Mouse (Mus musculus): ENCODE measurements around the gene Fancd2os.

Gene Fancd2os

DNA sequence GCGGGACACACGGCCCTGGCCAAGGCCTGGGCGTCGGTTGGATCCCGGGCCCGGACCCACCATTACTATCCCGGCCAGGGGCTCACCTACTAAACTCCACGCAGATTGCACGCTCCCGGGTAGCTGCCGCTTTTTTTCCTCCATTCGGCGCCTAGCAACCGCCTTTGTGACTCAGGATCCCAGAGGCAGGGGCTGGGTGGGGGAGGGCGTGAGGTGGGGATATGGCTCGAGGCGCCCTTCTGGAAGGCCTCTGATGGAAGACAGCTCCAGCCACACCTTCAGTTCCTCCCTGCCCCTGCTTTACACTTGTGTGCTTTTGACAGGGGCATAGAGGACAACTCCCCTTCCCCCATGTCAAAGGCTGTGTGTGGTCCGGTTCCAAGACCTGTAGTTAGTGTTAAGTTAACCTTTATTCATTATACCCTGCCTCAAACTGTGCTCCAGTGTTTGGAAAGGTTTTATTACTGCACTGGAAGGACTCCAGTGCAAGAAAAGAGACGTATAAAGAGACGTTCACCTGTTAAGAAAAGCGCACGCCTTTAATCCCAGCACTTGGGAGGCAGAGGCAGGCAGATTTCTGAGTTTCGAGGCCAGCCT lies at the start of gene Fancd2os:
Gene Fancd2os, minus strand, starts transcription at position 173 of the 597 bp plus-strand sequence.
- DNase-seq (ENCODE audit: low spot score) = peak; percentile 26

DNA sequence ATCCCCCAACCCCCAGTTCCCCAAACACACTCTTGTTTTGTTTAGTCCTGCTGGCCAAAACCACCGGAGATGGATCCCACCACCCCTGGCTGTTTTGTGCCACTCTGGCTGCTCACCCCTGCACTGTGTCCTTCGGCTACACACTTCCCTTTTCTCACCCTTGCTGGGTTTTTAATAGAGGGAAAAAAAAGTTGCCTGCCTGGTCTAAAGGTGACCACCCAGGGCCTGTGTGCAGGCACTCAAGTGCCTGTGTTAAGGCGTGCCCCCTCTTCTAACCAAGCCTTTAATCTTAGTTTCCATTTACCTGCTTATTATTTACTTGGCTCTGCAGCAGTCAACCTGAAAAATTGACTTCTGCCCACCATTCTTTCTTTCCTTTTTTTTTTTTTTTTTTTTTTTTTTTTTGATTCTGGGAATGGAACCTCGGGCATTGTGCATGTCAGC lies 49.7 kb upstream of the Fancd2os start:
- DNase-seq (ENCODE audit: low spot score) = no peak

DNA sequence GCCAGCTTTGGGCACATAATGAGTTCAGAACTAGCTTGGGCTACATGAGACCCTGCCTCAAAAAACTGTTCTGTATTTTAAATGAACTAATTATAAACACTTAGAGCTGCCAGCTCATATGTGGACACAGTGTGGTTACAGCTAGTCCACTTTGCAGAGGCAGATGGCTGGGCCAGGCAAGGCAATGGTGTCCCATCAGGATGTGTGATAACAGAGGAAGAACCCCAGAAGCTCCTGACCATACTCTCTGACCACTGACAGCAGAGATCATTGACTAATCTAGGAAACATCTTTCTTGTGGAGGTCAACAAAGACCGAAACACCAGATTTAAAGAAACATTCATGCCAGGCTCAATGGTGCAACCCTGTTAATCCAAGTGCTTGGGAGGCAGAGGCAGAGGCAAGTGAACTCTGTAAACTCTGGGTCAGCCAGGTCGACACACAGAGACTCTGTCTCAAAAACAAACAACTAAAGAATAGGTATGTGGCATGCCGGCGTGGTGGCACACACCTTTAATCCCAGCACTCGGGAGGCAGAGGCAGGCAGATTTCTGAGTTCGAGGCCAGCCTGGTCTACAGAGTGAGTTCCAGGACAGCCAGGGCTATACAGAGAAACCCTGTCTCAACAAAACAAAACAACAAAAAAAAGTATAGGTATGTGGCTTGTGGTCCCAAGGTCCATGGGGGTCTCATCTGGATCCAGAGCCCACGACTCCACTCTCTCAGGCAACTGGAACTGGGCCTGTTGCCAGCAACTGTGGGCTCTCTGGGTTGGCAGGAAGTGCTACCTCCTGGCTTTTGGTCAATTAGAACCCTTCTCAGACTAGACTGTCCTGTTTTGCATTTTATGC lies 49.1 kb upstream of the Fancd2os start:
- DNase-seq (ENCODE audit: low spot score) = no peak

DNA sequence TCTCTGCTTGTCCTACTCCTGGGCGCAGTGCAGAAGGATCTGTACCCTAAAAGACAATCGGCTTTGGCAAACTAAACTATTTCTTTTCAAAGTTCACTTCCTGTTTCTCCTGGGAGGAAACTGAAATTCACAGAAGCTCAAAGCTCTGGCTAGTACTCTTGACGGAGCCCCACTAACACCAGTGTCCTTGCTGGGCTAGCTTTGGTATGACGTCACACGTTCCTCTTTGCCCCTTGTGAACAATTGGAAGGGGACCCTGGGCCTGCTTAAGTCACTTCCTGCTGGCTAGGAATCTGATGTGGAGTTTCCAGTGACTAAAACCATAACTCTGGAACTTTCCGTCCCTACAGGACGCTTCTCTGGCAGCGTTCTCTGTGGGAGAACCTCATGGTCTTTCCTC lies 44.3 kb upstream of the Fancd2os start:
- DNase-seq (ENCODE audit: low spot score) = no peak

DNA sequence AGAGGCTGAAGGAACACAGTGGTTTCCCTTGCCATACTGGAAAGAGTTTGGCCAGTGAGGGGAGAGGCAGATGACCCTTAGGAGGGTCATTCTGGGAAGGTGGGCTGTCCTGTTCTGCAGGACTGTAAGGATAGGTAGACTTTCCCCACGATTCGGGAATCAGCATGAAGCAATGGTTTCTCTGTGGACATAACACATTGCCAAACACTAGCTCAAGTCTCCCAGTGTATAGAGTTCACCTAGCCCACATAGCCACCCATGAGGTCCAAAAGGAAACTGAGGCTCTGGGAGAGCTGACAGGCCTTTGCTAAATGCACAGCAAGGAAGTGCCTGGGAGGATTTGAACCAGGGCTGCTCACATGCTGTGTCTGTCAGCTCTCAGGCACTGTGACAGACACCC lies 43.5 kb upstream of the Fancd2os start:
- no peak for DNase-seq (ENCODE audit: low spot score)

DNA sequence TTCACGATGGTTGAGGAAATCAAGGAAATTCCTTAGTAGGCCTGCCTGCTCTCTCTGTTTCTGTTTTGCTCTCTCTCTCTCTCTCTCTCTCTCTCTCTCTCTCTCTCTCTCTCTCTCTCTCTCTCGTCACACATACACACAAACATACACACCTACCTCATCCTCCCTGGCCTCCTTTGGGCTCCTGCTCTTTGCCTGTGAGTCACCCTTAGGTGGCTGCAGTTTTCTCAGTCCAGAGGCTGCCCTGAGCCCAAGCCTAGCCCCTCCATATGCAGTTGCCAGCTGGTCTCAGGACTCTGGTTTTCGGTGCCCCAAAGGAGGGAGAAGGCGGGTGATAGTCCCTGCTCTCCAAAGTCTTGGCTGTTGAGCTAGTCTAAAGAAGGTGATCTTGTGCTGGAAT lies 42.5 kb upstream of the Fancd2os start:
- DNase-seq (ENCODE audit: low spot score) = no peak

DNA sequence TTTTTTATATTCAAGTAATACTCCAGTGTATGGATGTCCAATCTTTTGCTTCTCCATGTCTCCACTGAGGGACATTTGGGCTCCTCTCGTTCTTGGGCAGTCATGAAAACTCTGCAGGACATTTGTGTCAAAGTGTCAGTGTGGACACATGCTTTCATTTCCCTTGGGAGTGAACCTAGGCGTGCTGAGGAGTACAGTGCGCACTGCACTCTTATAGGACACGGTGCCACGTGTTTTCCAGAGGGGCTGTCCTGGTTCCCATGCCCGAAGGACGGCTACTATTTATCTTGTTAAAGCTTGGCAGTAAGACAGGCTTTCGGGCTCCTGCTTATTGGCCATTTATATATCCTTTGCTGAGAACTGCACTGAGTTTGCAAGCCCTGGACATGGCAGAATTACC lies 42.1 kb upstream of the Fancd2os start:
- no peak for DNase-seq (ENCODE audit: low spot score)

DNA sequence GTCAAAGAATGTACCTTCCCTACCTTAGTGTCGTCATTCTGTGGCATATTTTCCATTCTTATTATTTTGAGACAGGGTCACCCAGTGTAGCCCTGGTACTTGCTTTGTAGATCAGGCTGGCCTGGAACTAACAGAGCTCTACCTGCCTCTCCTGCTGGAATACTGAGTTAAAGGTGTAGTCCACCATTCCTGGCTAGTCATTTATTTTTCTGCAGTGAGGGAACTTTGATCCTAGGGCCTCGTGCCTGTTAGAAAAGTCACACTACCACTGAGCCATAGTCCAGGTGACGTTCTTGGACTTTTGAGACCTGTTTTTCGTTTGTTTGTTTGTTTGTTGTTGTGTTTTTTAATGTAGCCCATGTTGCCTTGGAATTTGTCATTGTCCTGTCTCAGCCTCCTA lies 38.7 kb upstream of the Fancd2os start:
- DNase-seq (ENCODE audit: low spot score) = peak; percentile 39

DNA sequence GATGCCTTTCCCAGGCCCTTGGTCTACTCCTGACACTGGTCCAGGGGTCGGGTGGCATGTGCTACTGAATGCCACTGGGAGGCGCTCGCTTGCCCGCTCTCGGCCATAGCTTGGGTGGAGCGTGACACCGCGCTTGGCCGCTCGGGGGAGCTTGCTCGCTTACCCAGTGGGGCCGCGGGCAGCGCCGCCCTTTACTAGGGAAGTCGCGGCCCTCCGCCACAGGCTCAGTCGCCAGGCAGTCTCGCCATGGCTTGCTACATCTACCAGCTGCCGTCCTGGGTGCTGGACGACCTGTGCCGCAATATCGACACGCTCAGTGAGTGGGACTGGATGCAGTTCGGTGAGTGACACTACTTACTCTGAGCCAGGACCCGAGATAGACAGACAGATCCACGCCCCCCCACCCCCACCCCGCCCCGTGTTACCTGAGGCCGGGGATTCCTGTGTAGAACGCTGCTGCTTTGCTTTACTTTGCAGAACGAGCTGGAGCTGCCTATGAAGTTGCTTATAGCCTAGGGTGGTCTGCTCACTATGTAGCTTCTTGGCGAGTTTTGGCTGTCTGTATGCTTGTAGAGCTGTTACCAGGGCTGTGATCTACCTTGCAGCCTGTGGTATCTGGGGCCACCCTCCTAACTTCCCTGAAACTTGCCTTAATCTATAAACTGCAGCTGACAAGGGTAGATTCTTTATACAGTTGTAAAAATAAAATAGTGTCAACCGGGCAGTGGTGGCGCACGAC lies 38.0 kb upstream of the Fancd2os start, which contains the start of gene Irak2:
Gene Irak2, plus strand, starts transcription at position 166 of the 739 bp plus-strand sequence.
- peak; percentile 89 for DNase-seq (ENCODE audit: low spot score)

DNA sequence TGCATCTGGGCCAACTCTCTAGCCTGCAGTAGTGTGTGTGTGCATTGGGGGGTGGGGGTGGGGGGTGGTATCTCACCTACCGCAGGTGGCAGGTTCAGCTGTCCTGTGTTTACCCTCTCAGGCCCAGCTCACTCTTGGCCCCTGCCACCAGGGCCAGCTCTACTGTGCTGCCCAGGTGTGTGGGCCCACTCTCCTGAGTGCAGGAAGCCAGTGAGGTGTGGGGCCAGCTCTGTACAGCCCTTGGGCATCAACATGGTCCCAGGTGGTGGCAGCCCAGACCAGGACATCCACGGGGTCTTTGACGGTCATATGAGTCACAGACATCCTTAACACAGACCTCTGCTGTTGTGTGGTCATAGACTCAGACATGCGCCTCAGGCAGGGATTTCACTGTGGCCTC lies 32.3 kb upstream of the Fancd2os start:
- no peak for DNase-seq (ENCODE audit: low spot score)

DNA sequence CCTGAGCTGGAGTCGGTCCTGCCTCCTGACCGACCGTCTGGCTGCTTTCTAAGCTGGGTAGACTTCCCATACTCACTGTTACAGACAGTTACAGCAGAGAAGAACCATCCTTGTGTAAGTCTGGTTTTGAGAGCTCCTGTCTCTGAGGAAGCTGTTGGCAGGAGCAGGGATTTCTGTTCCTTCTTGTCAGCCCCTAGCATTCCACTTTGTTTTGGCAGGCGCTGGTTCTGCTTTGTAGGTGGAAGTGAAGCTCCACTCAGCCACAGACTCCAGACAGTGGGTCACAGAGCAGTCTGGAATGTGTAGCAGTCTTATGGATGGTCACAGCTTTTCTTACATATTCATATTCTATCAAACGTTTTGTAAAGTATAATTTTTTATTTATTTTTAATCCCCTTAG lies 29.8 kb upstream of the Fancd2os start:
- no peak for DNase-seq (ENCODE audit: low spot score)

DNA sequence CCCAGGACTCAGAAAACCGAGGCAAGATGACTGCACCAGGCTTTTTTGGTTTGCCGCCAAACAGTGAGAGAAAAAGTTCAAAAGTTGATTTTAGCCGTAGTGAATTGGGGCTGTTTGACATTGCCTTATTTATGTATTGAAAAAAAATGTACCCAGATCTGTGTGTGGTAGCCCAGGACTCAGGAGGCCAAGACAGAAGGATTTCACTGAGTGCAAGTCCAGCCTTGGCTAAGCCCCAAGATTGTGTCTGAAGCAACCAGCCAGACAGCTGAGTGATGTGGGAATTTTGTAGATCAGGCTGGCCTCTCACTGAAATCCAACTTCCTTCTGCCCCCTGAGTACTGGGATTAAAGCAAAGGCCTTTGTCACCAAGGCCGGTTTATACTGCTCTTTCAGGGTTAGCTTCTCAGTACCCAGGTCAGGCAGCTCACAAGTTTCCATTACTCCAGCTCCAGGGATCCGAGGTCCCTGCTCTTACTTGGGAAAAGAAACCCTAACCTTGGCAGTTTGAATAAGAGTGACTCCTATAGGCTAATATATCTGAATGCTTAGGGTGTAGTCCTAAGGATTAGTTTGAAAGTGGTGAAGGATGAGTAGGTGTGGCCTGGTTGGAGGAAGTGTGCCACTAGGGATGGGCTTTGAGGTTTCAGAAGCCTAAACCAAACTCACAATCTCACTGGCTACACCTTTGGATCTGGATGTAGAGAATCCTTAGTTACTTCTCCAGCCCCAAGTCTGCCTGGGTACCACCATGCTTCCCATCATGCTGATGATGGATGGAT lies 24.7 kb upstream of the Fancd2os start:
- no peak for DNase-seq (ENCODE audit: low spot score)

DNA sequence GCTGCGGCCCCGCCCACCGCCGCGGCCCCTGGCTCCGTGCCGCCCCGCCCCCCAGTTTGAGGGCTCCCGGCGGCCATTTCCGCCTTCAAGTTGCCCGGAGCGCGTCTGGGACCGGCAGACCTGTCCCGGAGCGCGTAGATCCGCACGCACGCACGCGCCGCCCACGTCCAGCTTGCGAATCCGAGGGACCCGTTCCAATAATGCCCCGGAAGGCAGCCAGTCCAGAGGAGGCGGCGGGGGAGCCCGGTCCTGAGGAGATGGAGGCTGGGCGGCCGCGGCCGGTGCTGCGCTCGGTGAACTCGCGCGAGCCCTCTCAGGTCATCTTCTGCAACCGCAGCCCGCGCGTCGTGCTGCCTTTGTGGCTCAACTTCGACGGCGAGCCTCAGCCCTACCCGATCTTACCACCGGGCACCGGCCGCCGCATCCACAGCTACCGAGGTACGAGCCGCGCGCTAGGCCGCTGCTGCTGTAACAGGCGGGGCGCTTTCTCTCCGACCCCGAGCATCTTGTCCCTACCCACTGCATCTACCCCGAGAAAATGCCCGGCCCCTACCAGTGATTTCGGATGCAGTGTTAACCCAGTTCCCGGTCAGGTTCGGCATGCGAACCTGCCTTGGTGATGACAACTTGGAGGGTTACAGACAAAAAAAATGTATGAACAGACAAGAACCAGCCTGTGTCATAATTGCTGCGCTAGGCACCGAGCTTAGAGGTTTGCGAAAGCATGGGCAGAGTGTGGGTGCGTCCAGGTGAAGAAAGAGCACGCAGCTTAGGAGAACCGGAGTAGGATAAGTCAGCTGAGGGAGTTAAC lies 23.6 kb upstream of the Fancd2os start, which contains the start of gene Vhl:
Gene Vhl, plus strand, starts transcription at position 19 of the 811 bp plus-strand sequence.
- peak; percentile 88 for DNase-seq (ENCODE audit: low spot score)

DNA sequence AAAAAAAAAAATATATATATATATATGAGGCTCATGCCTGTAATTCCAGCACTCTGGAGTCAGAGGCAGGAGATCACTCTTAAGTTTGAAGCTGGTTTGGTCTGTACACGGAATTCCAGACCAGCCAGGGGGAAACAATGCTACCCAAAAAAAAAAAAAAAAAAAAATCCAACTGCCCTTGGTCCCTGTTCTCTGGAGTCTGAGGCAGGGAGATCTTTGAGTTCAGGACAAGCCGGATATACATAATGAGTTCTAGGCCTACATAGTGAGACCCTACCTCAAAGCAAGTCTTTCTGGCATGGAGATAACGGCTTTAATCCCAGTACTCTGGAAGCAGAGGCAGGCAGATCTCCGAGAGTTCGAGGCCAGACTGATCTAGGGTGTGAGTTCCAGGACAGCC lies 22.9 kb upstream of the Fancd2os start:
- no peak for DNase-seq (ENCODE audit: low spot score)

DNA sequence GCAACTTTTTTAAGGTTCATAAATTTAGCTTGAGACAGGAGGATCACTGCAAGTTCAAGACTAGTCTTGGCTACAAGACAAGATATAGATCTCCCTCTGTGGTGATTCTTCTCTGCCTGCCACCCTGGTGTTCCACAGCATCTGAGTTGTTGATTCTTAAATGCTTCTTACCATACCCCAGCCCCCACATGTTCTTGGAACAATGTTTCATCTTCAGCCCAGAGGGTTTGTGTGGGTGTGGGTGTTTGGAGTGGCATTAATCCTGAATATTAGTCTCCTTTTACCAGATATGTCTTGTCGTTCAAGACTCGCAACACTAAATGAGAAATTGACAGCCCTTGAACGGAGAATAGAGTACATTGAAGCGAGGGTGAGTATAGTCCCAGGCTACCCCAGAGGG lies 15.0 kb upstream of the Fancd2os start:
- DNase-seq (ENCODE audit: low spot score) = no peak

DNA sequence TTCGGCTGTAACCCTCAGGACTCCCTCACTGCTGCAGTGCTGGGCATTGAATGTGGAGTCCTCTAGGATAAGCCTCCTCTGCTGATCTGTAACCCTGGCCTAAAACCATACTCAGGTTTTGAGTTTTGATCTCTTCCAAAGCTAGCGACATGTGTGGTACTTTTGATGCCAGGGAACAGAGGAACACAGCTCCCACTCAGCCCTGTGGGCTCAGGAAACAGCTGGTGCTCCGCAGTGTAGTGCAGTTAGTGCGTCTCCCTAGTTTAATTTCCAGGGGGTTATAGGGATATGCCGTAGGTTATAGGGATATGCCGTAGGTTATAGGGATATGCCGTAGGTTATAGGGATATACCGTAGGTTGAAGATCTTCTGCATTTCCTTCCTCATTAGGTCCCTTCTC lies 14.5 kb upstream of the Fancd2os start:
- no peak for DNase-seq (ENCODE audit: low spot score)

DNA sequence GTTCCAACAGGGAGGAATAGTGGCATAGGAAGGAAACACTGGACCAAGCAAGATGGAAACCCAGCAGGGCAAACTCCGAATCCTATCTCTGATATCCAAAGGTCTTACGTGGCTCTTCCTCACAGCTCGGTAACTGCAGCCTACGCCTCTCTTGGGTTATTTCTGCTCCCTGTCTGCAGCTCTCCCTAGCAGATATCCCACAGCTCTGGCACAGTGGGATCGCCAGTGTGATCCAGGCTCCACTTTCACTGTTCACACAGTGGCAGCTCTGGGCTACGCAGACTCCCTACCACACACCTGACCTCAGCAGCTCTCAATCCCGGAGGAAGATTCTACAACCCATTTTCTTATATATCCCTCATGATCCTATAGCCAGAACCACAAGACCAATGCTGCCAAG lies 13.6 kb upstream of the Fancd2os start:
- no peak for DNase-seq (ENCODE audit: low spot score)

DNA sequence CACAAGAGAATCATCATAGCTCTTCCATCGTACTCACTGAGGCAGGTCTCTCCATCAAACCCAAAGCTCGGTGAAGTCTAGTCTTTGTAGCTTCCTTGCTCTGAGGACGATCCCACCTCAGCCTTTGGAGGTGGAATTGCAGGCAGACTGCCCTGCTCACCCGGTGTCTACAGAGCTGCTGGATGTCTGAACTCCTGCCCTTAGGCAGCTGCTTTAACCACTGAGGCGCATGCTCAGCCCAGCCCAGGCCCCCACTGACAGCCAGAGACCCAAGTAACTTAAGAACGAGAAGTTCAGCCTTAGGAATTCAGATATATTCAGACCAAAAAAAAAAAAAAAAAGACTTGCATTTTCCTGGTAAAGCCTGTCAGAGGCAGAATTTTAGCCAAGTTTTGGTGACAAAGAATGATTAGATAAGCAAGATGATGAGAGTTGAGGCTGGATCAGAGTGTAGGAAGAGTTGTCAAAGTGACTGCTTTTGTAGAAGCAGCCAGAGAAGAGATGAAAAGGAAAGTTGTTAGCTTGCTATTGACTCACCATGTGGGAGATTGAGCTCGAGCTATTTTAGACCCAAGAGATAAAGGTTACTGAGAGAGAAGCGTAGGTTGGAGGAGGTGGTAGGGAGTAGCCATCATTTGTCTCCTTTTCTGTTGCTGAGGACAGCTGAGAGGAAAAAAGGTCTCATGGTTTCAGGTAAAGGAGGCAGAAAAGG lies 11.9 kb upstream of the Fancd2os start:
- DNase-seq (ENCODE audit: low spot score) = no peak

DNA sequence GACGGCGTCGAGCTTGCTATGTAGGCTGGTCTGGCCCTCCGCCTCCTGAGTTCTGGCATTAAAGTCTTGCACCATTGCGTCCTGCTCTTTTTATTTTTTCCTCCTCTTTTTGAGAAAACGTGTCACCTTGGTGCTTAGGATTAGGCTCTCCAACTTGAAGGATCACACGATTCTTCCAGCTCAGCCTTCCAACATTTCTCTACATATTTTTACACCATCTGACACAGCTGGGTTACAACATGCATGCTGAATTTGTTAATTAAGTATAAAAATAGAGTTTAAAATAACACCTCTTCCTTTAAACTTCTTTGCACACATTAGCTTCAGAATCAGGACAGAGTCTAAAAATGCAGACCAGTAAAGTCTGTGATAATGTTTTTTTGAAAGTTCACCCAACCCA lies 8.8 kb upstream of the Fancd2os start:
- no peak for DNase-seq (ENCODE audit: low spot score)

DNA sequence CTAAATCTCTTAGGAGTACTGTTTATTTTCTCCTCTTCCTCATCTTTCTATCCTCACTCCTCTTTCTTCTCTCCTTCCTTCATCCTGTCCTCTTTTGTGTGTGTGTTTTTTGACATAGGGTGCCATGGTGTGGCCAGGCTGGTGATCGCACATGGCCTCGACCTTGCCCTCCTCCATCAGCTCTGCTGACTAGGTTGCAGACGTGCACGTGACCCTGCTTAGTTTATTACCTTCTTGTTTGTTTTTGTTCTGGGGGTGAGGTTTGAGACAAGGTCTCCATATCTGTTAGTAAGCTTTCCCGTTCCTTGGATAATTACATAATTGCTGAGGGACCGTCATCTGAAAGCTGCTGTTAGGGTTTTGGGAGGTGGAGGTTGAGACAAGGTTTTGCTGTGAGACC lies 8.4 kb upstream of the Fancd2os start:
- peak; percentile 25 for DNase-seq (ENCODE audit: low spot score)

DNA sequence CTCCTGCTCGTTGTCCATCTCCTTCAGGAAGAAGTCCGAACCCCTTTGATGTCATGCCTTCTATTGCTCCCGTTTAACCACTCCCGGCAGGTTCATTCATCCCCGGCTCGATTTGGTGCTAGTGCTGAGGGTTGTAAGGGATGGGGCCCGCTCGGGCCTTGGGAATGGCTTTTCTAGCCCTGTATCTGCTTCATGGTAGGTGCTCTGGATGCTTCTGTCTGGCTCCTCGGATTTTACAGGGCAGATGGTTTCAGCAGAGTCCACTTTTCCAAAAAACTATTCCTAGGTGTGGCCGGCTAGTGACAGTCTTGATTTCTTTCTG lies 4.7 kb upstream of the Fancd2os start:
- no peak for DNase-seq (ENCODE audit: low spot score)

All from yolk sac, embryonic 10.5 days (tissue).